Mouse (Mus musculus): ENCODE data around the gene Smad3. TPM values are rescaled to one million over a fixed set of nuclear protein-coding genes. Genes with fewer than 3 reads are reported as not detected.

Gene Smad3
- polyA plus RNA-seq, 1 experiment from 2014 or later, result 2.7 TPM

DNA sequence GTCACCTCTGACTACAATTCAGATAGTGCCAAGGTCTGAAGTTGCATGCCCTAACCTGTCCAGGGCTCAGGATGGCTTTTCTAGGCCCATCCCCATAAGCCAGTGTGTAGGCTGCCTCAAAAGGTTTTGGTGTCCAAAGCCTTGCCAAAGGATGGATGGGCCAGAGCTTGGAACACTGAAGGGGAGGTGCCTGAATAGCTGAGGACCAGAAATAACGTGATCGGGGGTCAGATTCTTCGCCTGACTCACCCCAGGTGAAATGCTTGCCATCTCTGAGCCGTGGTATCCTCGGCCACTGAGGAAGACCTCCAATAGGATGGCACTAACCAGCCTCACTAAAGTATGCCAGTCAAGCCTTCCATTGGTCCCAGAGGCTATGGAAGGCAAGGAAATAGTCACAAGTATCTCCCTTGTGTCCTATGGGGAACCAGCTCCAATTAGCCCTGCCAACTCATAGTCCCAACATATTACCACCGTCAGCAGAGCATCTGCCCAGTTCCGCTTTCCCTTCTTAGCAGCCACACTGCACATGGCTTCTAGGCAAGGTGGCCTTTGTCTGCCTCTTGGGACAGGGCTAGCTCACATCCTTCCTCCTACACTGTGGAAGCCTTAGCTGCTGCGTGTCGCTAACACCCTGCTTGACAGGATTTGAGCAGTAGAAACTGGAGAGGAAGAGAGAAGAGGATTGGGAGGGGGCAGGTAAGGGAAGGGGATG, 26.5 kb downstream of the Smad3 start:
- no peak for DNase-seq
- Histone ChIP-seq H3K9me3 (replicated peaks) (no peaks in the 10 kb centered on the region), H3K4me3 (replicated peaks) (no peak overlapping the region), H3K27ac (peak overlapping the region; percentile 6), H3K4me1 (replicated peaks) (peaks cover 80% of the 10 kb centered on the region), H3K36me3 (no peaks in the 10 kb centered on the region), H3K4me2 (no peak overlapping the region), H3K9ac (no peak overlapping the region), H3K27me3 (no peaks in the 10 kb centered on the region)
- WGBS (ENCODE audit: insufficient replicate concordance), result 65% methylated on average over 9 of the region's 9 CpGs
- ATAC-seq (ENCODE audit: low read depth), result no peak

DNA sequence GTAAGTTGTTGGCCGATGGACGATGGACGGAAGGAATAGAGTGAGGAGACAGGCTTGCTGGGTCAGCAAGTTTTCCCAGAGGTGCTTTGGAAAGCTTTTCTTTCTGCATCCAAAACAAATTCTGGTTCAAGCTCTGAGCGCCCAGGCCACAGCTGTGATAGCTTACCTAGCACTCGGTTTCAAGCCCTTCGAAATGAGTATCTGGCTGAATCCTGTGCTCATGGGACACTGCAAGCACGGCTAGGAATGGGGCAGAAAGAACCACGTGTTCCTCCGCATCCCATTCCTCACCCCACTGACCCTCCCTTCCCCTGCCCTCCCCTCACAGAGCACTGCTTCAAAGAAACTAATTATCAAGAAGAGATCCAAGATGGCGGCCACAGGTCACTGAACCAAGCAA, 28.8 kb downstream of the Smad3 start:
- Histone ChIP-seq H3K4me3 (replicated peaks) (no peak overlapping the region), H3K9me3 (replicated peaks) (no peaks in the 10 kb centered on the region), H3K4me2 (no peak overlapping the region), H3K4me1 (replicated peaks) (peaks cover 68% of the 10 kb centered on the region), H3K9ac (no peak overlapping the region), H3K27me3 (no peaks in the 10 kb centered on the region), H3K36me3 (no peaks in the 10 kb centered on the region), H3K27ac (no peak overlapping the region)
- WGBS (ENCODE audit: insufficient replicate concordance), result 73% methylated on average over 10 of the region's 10 CpGs
- ATAC-seq (ENCODE audit: low read depth) (no peak), DNase-seq (no peak)

DNA sequence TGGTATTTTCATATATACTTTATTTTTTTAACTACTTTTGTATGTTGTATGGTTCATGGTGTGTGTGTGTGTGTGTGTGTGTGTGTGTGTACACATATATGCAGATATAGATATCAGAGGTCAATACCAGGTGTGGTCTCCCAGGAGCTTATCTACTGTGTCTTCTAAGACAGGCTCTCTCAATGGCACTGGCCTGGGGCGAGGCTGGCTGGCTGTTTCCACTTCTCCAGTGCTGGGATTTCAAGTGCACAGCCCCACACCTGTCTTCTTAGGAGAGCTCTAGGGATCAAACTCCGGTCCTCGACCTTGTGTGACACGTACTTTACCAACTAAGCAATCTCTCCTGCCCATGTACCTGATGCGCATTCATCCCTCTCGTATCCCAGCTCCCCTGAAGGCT, 30.7 kb downstream of the Smad3 start:
- peak overlapping the region; percentile 49; the same call in 1 of the 2 replicates for H3K9ac ChIP-seq
- H3K4me2 ChIP-seq, result peak overlapping the region; percentile 40; the same call in 1 of the 2 replicates
- peak overlapping the region; percentile 15; the same call in 1 of the 2 replicates for H3K27ac ChIP-seq
- H3K4me1 ChIP-seq (replicated peaks), result peaks cover 59% of the 10 kb centered on the region
- H3K27me3 ChIP-seq, result no peaks in the 10 kb centered on the region
- 51% methylated on average over 6 of the region's 6 CpGs for WGBS (ENCODE audit: insufficient replicate concordance)
- DNase-seq (no peak), ATAC-seq (ENCODE audit: low read depth) (peak; percentile 72)
- no peaks in the 10 kb centered on the region for H3K36me3 ChIP-seq
- H3K4me3 ChIP-seq (replicated peaks), result no peak overlapping the region
- H3K9me3 ChIP-seq (replicated peaks), result no peaks in the 10 kb centered on the region

DNA sequence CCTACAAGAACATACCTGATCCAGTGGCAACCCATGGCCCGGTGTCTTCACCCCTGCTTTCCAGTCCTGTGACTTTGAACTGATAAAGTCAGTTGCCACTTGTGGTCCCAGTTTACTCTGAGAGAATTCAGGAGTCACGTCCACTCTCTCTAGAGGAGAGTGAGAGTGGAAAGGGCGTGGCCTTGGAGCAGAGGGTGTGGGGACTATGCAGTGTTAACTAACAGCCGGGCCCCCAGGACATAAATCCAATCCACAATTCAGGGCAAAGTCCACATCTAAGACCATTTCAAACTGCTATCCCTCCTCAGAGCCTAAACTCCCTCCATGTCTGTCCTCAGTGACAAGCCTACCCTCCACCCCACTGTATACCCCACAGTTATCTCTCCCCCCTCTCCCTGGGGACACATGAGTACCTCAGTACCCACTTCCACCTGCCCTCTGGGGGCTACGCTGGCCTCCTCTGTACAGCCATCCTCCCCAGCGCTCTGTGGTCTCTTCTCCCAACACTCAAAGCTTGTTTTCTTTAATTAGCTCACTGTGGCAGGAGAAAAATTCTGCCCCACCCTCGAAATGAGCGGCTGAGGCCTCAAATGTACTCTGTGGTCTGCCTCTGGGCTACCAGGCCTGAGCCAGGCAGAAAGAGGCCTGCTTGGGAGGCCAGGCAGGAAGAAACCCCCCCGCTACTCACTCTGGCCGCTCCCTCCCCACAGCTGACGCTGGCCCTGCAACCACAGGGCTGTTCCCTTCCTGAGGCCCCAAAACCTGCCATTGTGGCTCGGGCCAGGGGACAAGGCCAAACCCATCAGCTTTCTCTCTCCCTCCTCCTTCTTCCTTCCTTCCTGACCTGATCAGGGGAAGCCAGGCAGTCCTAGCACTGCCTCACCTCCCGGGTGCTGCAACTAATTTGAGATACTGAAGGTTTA, 31.4 kb downstream of the Smad3 start:
- Histone ChIP-seq H3K27ac (peak overlapping the region; percentile 76), H3K4me1 (replicated peaks) (peaks cover 64% of the 10 kb centered on the region)
- peak; percentile 35 for DNase-seq

DNA sequence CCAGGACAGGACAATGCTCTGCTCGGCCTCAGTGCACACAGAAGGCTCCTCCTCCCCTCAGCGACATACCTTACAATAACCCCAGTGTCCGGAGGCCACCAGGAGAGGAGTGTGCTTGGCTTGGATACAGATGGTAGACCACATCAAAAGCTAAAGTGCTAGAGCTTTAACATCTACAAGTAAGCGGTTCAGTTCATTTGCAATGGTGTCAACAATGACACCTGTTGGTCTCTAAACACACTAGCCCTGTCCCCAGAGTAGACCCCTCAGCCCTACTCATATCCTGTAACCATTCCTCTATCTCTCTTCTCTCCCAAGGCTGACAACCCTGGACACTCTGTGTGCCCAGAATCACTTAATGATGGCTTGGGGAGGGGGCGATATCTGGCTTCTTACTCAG, 33.0 kb downstream of the Smad3 start:
- no peak overlapping the region for H3K4me3 ChIP-seq (replicated peaks)
- peaks cover 64% of the 10 kb centered on the region for H3K4me1 ChIP-seq (replicated peaks)
- DNase-seq (no peak), ATAC-seq (ENCODE audit: low read depth) (no peak)
- no peak overlapping the region for H3K9ac ChIP-seq
- H3K36me3 ChIP-seq, result no peaks in the 10 kb centered on the region
- H3K27ac ChIP-seq, result no peak overlapping the region
- WGBS (ENCODE audit: insufficient replicate concordance), result 73% methylated on average over 5 of the region's 5 CpGs
- no peaks in the 10 kb centered on the region for H3K9me3 ChIP-seq (replicated peaks)
- H3K4me2 ChIP-seq, result no peak overlapping the region
- no peaks in the 10 kb centered on the region for H3K27me3 ChIP-seq

More for the DNA sequence above, 31.4 kb downstream of the Smad3 start:
- peak; percentile 77 for ATAC-seq (ENCODE audit: low read depth)
- no peak overlapping the region for H3K4me3 ChIP-seq (replicated peaks)
- peak overlapping the region; percentile 40 for H3K4me2 ChIP-seq
- H3K9ac ChIP-seq, result peak overlapping the region; percentile 49
- no peaks in the 10 kb centered on the region for H3K36me3 ChIP-seq
- H3K27me3 ChIP-seq, result no peaks in the 10 kb centered on the region
- H3K9me3 ChIP-seq (replicated peaks), result no peaks in the 10 kb centered on the region
- WGBS (ENCODE audit: insufficient replicate concordance), result 16% methylated on average over 13 of the region's 13 CpGs

DNA sequence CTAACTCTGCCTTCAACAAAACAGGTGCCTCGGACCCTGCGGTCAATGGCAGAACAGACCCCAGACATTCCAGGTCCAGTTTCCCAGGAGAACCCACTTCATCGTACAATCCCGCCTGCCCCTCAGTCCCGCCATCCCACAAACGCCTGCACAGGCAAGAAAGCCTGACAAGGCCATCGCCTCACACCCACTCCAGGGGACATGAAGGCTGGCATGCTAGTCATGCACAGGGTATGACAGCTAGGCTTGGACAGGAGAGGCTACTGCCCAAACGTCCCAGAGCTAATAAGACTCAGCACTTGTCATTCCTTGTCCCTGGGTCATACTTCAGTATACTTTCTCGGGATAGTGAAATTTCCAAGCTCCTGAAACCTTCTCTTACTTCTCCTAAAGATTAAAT, 34.9 kb downstream of the Smad3 start:
- Histone ChIP-seq H3K9ac (no peak overlapping the region), H3K4me2 (no peak overlapping the region)
- 78% methylated on average over 9 of the region's 9 CpGs for WGBS (ENCODE audit: insufficient replicate concordance)

DNA sequence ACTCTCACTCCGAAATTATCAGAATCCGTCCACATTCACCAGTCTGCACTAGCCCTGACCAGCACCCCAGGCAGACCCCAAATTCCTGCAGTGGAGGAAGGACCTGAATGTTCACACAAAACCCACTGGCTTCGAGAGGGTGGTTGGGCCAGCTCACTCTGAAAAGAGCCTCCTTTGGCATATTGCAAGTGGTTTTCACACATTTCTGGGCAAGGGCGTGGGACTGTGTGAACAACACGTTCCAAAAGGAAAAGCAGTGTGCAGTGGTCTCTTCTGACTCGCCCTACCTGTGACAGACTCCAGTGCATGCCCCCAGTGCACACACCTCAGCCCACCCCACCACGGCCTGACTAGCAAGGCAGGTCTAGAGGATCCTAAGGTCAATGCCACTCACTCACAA, 35.4 kb downstream of the Smad3 start:
- H3K4me1 ChIP-seq (replicated peaks), result peaks cover 73% of the 10 kb centered on the region
- no peaks in the 10 kb centered on the region for H3K36me3 ChIP-seq
- no peak overlapping the region for H3K9ac ChIP-seq
- 73% methylated on average over 7 of the region's 7 CpGs for WGBS (ENCODE audit: insufficient replicate concordance)
- H3K27me3 ChIP-seq, result no peaks in the 10 kb centered on the region
- no peak overlapping the region for H3K4me3 ChIP-seq (replicated peaks)
- ATAC-seq (ENCODE audit: low read depth), result no peak
- H3K9me3 ChIP-seq (replicated peaks), result no peaks in the 10 kb centered on the region
- no peak for DNase-seq
- no peak overlapping the region for H3K27ac ChIP-seq
- no peak overlapping the region for H3K4me2 ChIP-seq

More for the DNA sequence above, 34.9 kb downstream of the Smad3 start:
- no peaks in the 10 kb centered on the region for H3K9me3 ChIP-seq (replicated peaks)
- no peak overlapping the region for H3K4me3 ChIP-seq (replicated peaks)
- DNase-seq (no peak), ATAC-seq (ENCODE audit: low read depth) (no peak)
- H3K27me3 ChIP-seq, result no peaks in the 10 kb centered on the region
- no peaks in the 10 kb centered on the region for H3K36me3 ChIP-seq
- H3K27ac ChIP-seq, result no peak overlapping the region
- H3K4me1 ChIP-seq (replicated peaks), result peaks cover 73% of the 10 kb centered on the region

DNA sequence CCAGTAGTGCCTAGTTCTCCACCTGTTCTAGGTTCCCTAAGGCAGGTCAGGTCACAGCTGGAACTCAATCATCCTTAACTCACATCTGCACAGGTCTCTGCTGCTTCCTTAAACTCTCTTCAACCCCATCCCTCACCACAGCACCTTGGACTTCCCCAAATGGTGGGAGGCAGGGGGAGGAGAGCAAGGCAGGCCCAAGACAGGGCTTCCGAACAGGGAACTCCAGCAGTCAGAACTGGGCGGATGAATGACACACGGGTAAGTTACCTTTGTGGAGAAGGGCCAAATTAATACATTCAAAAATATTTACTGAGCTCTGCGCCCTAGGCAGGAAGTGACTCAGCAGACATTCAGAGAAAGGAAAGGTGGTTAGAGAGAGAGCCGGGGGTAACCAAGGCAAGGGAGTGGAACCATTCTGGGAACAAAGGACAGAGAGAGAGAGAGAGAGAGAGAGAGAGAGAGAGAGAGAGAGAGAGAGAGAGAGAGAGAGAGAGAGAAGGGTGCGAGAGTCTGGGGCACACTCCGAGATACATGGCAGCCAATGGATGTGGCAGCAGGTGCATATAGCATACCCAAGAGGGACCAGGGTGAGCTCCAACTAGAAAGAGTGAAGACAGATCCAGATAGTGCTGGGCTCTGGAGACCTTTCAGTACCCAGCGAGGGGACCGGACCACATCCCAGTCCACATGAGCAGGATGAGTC, 36.1 kb downstream of the Smad3 start:
- H3K9ac ChIP-seq, result no peak overlapping the region
- no peaks in the 10 kb centered on the region for H3K9me3 ChIP-seq (replicated peaks)
- peak overlapping the region; percentile 15 for H3K27ac ChIP-seq
- no peaks in the 10 kb centered on the region for H3K36me3 ChIP-seq
- 44% methylated on average over 9 of the region's 9 CpGs for WGBS (ENCODE audit: insufficient replicate concordance)
- H3K4me3 ChIP-seq (replicated peaks), result no peak overlapping the region
- no peaks in the 10 kb centered on the region for H3K27me3 ChIP-seq
- H3K4me2 ChIP-seq, result no peak overlapping the region
- DNase-seq, result no peak
- no peak for ATAC-seq (ENCODE audit: low read depth)
- peaks cover 73% of the 10 kb centered on the region for H3K4me1 ChIP-seq (replicated peaks)

DNA sequence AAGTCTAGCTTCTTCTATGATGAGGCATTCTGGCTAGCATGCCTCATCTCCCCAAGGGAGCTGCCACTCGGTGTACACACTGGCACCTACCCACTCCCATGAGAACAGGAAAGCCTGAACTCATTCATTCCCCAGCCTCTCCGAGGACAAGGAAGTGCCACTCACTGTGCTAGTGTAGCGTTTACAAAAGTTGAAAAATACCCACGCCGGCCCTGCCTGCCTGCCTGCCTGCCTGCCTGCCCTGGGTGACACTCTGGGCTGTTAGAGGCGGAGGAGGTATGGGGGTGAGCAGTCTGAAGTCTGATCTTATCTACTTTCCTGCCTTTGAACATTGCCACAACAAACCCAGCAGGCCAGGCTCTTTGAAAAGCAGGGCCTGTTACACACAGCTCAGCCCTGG, 37.1 kb downstream of the Smad3 start:
- H3K4me3 ChIP-seq (replicated peaks), result no peak overlapping the region
- H3K27ac ChIP-seq, result peak overlapping the region; percentile 15; the same call in 1 of the 2 replicates
- H3K4me1 ChIP-seq (replicated peaks), result peaks cover 73% of the 10 kb centered on the region
- no peaks in the 10 kb centered on the region for H3K36me3 ChIP-seq
- H3K9me3 ChIP-seq (replicated peaks), result no peaks in the 10 kb centered on the region
- peak overlapping the region; percentile 0; the same call in 1 of the 2 replicates for H3K4me2 ChIP-seq
- WGBS (ENCODE audit: insufficient replicate concordance), result 14% methylated on average over 6 of the region's 6 CpGs
- H3K27me3 ChIP-seq, result no peaks in the 10 kb centered on the region
- H3K9ac ChIP-seq, result 0 out of 2 replicates have a peak overlapping the region, but pooled peaks have one; percentile 27
- DNase-seq (no peak), ATAC-seq (ENCODE audit: low read depth) (peak; percentile 61)

DNA sequence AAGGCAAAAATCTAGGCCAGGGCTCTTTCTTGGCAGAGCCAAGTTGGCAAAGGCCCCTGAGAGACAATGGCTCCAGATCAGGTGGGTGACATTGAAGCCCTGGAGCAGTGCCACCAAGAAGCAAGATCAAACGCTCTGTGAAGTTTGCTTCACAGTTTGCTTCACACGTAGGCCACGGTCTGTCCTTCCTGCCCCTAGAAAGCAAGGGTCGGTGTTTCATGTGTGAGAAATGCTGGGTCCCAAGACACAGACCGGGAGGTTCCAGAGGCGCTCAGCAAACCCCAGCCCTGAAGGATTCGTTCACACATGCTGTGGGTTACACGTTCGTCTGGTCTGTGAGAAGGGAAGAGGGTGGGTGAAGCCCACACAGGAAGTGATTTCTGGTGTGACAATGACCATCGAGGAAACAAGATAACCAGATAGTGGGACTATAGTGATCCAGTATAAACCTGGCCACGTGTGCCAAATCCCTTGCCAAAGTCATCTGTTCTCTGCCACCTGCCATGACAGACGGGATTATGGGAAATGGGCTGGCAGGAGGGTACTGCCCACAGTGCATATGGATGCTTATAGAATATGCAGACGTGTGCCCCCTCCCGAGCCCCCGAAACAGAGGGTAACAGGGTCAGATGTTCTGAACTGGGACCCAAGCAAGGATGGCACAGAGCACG, 37.9 kb downstream of the Smad3 start:
- no peaks in the 10 kb centered on the region for H3K27me3 ChIP-seq
- H3K9me3 ChIP-seq (replicated peaks), result no peaks in the 10 kb centered on the region
- no peak overlapping the region for H3K4me2 ChIP-seq
- no peaks in the 10 kb centered on the region for H3K36me3 ChIP-seq
- no peak overlapping the region for H3K4me3 ChIP-seq (replicated peaks)
- no peak for ATAC-seq (ENCODE audit: low read depth)
- peaks cover 78% of the 10 kb centered on the region for H3K4me1 ChIP-seq (replicated peaks)
- no peak overlapping the region for H3K9ac ChIP-seq
- H3K27ac ChIP-seq, result no peak overlapping the region
- WGBS (ENCODE audit: insufficient replicate concordance), result 45% methylated on average over 16 of the region's 16 CpGs
- DNase-seq, result no peak

Measured in liver, embryonic 13.5 days (tissue).